Mouse (Mus musculus) kidney, adult 11 months (tissue): ENCODE results near the gene Ing3.

Experiments used
- DNase-seq: peaks from one replicate; pipeline ENCODE4 v3.0.0; 2022

Gene Ing3

DNA sequence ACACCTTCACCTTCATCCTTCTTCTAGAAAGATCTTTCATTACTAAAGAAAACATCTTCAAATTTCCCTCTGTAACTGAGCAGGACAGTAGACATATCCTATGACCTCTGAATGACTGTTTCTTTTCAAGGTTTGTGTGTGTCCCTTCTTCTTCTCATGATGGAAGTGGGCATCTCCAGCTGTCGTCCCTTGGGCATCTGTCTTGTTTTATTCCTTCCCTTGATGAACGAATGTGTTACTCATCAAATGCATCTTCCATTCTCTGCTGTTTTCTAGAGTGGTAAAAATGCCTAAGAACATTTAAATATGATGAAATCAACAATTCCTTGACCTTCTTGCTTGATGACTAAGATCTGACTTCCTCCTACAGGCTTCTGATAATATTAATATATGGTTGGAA, 43.7 kb downstream of the Ing3 start:
- DNase-seq, result no peak

DNA sequence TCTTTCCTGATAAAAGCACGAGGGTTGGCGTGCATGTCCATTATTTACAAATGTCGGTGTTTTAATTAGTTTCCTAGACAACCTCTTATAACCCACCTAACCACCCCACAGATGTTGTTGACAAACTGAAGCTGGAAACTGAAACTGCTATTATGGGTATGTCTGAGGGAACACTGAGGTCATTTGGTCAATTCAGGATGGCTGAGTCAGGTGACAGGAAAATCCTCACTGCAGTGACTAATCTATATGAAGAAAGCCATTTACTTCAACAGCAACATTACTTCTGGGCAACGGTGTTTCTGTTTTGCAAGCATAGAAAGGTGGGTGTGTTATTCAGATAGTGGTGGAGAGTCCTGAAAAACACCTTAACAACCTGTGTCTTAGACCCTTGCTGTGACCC, 48.8 kb downstream of the Ing3 start:
- DNase-seq, result no peak

DNA sequence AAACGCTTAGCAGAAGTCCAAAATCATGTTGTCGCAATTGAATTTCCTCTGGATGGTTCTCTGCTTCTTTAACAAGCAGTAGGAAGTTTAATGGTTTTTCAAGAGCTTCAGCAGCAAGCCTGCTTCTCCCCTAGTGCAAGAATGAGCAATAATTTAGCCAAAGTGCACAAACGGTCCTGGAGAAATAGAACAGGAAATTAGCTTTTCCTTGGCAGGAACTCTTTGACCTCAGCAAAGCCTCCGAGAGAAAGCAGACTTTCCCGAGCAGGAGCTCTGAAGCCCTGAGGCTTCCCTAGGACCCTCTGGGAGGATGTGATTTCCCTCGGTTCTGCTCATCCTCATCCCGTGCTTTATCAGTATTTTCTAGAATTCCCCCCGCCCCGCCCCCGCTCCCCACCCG, 49.7 kb downstream of the Ing3 start:
- DNase-seq, result no peak

- DNase-seq, result no peak
Measured at GRCm38 (mm10) chr6:22000086-22000485, 50.7 kb downstream of the Ing3 start.

- DNase-seq, result no peak
Measured at GRCm38 (mm10) chr6:22000881-22001280, 51.5 kb downstream of the Ing3 start.

- DNase-seq, result peak; percentile 49
Measured at GRCm38 (mm10) chr6:22001284-22001916, 52.0 kb downstream of the Ing3 start.

DNA sequence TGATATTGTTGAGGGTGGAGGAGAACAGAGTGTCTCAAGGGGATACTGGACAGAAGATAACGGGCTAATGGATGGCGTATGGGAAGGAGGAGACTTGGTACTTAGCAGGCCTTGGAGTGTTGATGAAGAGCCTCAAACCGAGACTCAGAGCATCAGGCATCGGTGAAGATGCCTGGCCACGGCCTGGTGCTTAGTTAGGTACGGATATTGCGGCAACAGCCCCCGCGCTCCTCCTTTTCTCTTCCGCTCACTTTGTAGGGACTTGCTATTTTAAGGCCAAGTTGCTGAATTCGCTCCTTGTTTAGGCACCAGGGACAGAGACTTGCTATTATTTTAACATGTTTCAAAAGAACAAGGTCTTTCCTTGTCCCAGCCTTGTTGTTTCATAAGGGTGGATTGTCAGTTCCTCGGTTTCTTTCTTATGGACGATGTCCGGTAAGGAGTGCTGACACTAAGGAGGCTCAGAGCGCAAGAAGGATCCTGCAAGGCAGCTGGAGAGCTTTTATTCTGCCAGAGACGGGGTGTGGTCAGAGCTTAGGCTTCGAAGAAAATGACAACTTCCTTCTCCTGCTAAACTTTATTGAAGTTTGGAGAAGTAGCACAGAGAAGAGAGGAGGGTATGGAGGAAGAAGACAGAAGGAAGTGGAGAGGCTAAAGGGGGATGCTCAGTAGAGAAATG, 53.3 kb downstream of the Ing3 start:
- DNase-seq, result no peak

DNA sequence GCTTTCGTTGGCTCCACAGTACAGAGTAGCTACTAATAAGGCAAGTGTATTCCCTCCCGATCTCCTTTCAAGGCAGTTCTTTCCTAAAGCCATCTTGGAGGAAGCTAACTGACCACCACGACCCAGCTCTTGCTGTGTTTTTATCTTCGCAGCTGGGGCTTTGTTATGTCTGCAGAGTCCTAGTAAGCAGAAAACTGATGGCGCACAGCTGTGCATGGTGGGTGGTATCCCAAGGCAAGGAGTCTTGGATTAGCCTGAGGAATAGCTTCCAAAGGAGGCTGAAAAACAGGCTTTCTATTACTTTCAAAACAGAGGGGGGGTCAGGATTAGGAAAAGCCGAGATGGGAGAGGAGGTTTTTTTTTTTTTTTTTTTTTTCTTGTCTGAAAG, 53.8 kb downstream of the Ing3 start:
- peak; percentile 30 for DNase-seq

DNA sequence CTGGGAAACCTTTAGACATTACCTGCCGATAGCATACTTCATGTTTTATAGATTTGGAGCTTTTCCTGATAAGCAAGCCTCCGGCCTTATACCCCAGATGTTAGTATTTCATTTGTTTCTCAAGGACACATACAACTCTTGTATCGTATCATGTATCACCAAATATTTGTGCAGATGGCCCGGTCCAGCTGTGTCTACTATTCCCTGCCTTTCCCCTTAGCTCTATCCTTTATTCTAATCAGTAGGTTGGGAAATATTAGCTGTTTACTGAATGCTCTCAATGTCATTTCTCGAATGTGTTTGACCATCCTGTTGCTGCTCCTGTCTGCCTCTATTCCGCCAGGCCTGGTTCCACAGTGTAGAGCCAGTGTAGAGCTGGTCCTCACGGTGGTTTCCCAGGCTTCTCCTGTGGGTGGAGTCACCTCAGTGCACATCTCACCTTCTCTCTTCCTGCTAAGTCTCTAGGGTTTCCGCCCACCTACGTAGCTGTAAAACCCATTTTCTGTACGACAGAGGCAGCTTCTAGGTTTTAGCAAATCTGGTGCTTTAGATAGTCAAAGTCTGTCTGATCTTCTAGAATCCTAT, 54.7 kb downstream of the Ing3 start:
- no peak for DNase-seq

- no peak for DNase-seq
Measured at GRCm38 (mm10) chr6:22008346-22008745, 59.0 kb downstream of the Ing3 start.

GRCm38 (mm10) chr6:22010258-22010657, 60.9 kb downstream of the Ing3 start:
- DNase-seq, result no peak

GRCm38 (mm10) chr6:22010761-22011281, 61.5 kb downstream of the Ing3 start:
- DNase-seq, result no peak

- no peak for DNase-seq
Measured at GRCm38 (mm10) chr6:22011546-22011945, 62.2 kb downstream of the Ing3 start.

GRCm38 (mm10) chr6:22012099-22012498, 62.7 kb downstream of the Ing3 start:
- DNase-seq, result no peak

GRCm38 (mm10) chr6:22012501-22012900, 63.1 kb downstream of the Ing3 start:
- no peak for DNase-seq

DNA sequence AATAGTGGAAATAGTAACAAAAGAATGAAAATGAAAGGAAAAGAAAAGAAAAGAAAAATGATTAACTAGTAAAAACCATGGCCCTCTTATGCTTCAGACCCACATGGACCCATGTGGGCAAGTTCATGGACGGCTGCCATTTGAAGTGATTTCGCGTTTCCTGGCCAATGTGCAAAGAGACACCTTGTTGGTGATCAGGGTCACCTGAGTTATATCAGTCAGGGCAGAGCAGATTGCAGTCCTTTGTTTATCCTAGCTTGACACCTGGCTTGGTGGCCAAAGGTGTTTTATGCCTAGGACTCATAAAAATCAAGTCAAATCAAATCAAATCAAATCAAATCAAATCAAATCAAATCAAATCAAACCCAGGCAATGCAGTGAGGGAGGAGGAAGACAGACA, 64.0 kb downstream of the Ing3 start:
- DNase-seq, result no peak

DNA sequence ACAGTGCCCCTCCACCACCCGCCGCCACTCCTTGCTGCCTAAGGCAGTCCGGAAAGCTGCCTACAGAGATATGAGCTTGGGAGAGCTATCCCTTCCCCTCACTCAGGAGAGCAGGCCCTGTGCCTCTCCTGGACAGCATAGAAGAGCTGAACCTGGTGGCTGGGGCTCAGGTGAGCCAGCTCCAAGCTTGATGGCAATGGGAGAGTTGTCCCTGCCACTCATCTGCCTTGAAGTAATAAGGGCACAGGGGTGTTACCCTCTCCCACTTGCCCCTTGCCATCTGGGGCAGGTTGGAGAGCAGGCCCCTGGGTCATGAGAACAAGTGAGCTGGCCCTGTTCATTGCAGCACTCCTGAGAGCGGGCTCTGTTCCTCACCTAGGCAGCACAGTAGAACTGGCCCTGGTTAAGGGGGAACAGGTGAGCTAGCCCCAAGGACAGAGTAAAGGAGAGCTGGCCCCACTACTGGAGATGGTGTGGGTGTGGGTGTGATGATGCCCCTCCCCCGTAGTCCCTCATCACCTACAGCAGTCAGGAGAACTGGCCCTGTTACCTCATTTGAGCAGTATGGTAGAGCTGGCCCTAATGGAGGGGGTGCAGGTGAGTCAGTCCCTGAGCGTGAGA, 65.0 kb downstream of the Ing3 start:
- no peak for DNase-seq

- no peak for DNase-seq
Measured at GRCm38 (mm10) chr6:22017631-22018030, 68.3 kb downstream of the Ing3 start.

DNA sequence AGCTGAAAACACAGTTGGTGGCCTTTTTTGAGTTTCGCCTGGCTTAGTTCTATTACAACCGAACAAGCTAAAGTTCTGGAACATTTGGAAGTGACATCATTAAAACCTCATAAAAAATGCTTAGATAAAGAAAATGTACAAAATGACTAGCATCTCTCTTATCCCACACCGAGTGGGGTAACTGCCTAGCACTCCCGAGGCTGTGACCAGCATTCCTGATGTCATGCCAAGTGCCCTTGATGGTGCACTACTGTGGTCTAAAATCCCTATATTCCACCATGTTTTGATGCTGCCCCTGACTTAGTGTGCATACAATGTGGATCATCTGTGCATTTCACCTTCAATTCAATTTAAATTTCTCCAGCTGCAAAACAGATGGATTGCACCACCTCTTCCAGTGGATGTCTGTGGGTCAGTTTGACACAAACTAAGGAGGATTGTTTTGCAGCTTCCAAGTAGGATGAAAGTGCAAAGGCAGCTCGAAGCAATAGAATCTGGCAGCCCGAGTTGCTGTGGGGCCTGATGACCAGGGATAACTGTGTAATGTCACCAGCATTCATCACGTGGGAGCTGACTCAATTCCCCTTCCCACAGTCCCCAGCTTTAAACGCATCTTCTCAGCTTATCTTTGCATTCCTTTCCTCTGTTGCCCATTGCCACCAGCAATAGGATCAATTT, 69.5 kb downstream of the Ing3 start:
- DNase-seq, result no peak

- DNase-seq, result no peak
Measured at GRCm38 (mm10) chr6:22019637-22020036, 70.3 kb downstream of the Ing3 start.

DNA sequence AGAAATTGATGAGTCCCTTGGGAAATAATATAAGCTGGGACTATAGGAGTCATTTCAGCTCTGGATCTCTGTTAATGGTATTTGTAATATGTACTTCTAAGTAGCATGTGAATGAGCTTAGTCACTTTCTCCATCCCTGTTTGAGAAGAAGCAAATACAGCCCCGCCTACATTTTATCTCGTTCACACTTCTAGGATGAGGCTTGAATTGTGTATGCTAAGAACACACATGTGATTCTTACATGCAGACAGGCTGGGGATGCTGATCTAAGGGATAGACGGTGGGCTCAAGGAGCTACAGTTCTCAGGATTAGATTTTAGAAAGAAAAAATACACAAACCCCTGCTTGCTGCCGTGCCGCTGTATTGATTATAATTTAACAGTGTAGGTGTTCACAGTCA, 71.3 kb downstream of the Ing3 start:
- no peak for DNase-seq

DNA sequence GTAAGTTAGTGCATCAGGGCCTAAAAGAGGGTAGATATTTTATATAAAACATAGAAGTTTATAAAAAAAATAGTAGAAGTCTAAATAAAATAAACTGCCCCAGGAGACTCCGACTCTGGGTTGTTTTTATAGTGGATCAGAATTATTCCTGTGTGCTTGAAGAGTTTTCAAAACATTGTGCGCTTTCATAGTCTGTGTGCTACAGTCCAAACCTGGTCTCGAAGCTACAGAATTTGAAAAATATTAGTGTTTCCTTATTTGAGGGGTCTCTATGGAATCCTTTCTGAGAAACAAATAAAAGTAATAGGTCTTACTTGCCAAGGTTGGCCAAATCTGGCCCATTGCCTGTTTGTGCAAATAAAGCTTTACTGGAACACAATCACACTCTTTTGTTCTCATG, 71.9 kb downstream of the Ing3 start:
- no peak for DNase-seq

DNA sequence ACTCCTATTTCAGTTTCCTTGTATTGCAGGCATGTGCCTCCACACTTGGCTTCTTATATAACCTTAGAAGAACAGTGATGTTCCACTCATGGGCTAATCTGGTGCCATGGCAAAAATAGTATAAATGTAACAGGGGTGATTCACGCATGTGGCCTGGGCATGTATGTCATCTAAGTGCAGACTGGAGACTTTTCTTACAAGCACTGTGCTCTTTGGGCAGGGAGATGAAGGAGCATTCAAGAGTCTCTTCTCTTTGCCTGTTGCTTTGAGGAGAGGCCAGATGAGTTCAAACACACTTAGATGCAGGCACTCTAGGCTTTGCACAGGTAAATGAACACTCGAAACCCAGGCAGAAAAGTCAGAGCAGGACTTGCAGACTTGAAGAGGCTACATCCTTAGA, 74.8 kb downstream of the Ing3 start:
- no peak for DNase-seq
